Mouse (Mus musculus) stomach, postnatal 0 days (tissue): Measurements from ENCODE around the gene Bcl2l14. TPM values are rescaled to one million over a fixed set of nuclear protein-coding genes. Genes with fewer than 3 reads are reported as not detected.

Source experiments
- ATAC-seq: fragments of 200-750 bp; cut with Nextera tagmentation; 2 replicates; pipeline ENCODE4 v1.8.0; 2017; ENCODE audit not compliant: low FRiP score, low TSS enrichment
- DNase-seq: peaks from one replicate; pipeline ENCODE4 v3.0.0-alpha.2; 2016; ENCODE audit warnings: low spot score
- H3K27ac ChIP-seq: fragments of 300-500 bp; sonication (generic); replicated peaks from 2 replicates; pipeline ENCODE4 v1.5.1; 2014; ENCODE audit warnings: mild to moderate bottlenecking, control low read depth
- H3K27me3 ChIP-seq: fragments of 300-500 bp; sonication (generic); 2 replicates; pipeline ENCODE4 v1.6.1; 2014; ENCODE audit warnings: low read length; ENCODE audit not compliant: control insufficient read depth, insufficient read depth
- H3K36me3 ChIP-seq: fragments of 300-500 bp; sonication (generic); 2 replicates; pipeline ENCODE4 v1.6.1; 2014; ENCODE audit warnings: low read length, mixed read lengths; ENCODE audit not compliant: control insufficient read depth, insufficient read depth
- H3K4me1 ChIP-seq: fragments of 300-500 bp; sonication (generic); replicated peaks from 2 replicates; pipeline ENCODE4 v1.6.1; 2014; ENCODE audit warnings: antibody characterized with exemption; ENCODE audit not compliant: control insufficient read depth, insufficient read depth
- H3K4me2 ChIP-seq: fragments of 300-500 bp; sonication (generic); replicated peaks from 2 replicates; pipeline ENCODE4 v1.6.1; 2014; ENCODE audit warnings: low read depth, mild to moderate bottlenecking, control low read depth, moderate library complexity
- H3K4me3 ChIP-seq: fragments of 300-500 bp; sonication (generic); 2 replicates; pipeline ENCODE4 v1.5.1; 2014; ENCODE audit warnings: low read depth, low read length, control low read depth
- H3K9ac ChIP-seq: fragments of 300-500 bp; sonication (generic); 2 replicates; pipeline ENCODE4 v1.6.1; 2014; ENCODE audit warnings: mild to moderate bottlenecking, low read length, control low read depth, mixed read lengths
- H3K9me3 ChIP-seq: fragments of 300-500 bp; sonication (generic); 2 replicates; pipeline ENCODE4 v1.6.1; 2016; ENCODE audit warnings: low read length; ENCODE audit not compliant: control insufficient read depth
- CTCF ChIP-seq: IDR thresholded peaks from 2 replicates; pipeline ENCODE4 v1.5.1; 2016; ENCODE audit warnings: antibody characterized with exemption, low read depth, mild to moderate bottlenecking, moderate library complexity
- EP300 ChIP-seq: optimal IDR thresholded peaks from 2 replicates; pipeline ENCODE3; 2016; ENCODE audit warnings: antibody characterized with exemption
- WGBS: fragments of 180-500 bp; shearing (Covaris S2); extraction: QIAGEN DNeasy Blood & Tissue Kit; methylation state at CpG from one replicate; pipeline ENCODE4 v1.1.7; 2014; 5-methylcytosine and 5-hydroxymethylcytosine counted together
- polyA plus RNA-seq: library from polyadenylated mRNA; unstranded; fragments of >200 nt; fragmentation: Nextera tagmentation; extraction: Ambion mirVana; gene quantifications from 2 replicates; pipeline ENCODE4 v1.2.1, GENCODE M21; 2015

Gene Bcl2l14
- polyA plus RNA-seq, 1 experiment from 2014 or later = 27.4 TPM

GRCm38 (mm10) chr6:134364644-134365043 lies 31.5 kb upstream of the Bcl2l14 start:
- no peak overlapping the region for H3K4me3 ChIP-seq
- no peak overlapping the region for H3K4me2 ChIP-seq
- H3K4me1 ChIP-seq = no peaks in the 10 kb centered on the region
- DNase-seq (no peak), ATAC-seq (no peak)
- H3K27ac ChIP-seq = no peak overlapping the region
- H3K27me3 ChIP-seq = no peaks in the 10 kb centered on the region
- H3K9me3 ChIP-seq = no peaks in the 10 kb centered on the region
- WGBS = 51% methylated on average over 6 of the region's 6 CpGs
- TF ChIP-seq CTCF = no peak
- TF ChIP-seq EP300 = no peak
- H3K36me3 ChIP-seq = no peaks in the 10 kb centered on the region
- H3K9ac ChIP-seq = no peak overlapping the region

DNA sequence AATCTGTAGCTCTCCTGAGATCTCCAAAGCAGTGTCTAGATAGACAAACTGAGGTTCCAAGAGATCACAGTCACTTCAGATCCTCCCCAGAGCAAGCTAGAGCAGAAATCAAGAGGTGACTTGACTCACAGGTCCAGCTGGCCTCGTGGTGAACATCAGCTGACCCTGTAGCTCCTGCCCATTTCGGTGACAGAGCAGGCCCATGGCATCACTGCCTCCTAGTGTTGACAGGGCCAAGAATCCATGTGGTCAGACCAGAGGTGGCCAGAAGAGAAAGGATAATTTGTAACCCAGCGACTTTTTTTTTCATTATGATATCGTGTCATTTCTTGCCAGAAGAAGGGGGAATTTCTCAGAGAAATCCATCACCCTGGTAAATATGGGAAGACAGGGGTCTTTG lies 30.2 kb upstream of the Bcl2l14 start:
- WGBS = 57% methylated on average over 4 of the region's 4 CpGs
- no peaks in the 10 kb centered on the region for H3K27me3 ChIP-seq
- TF ChIP-seq EP300 (no peak), CTCF (peak; percentile 66)

GRCm38 (mm10) chr6:134366366-134367351 lies 29.5 kb upstream of the Bcl2l14 start:
- H3K9me3 ChIP-seq = no peaks in the 10 kb centered on the region
- no peaks in the 10 kb centered on the region for H3K27me3 ChIP-seq
- DNase-seq = no peak
- H3K4me2 ChIP-seq = no peak overlapping the region
- H3K27ac ChIP-seq = no peak overlapping the region
- ATAC-seq = no peak
- no peak overlapping the region for H3K4me3 ChIP-seq
- no peaks in the 10 kb centered on the region for H3K4me1 ChIP-seq
- TF ChIP-seq CTCF (no peak), EP300 (no peak)
- 61% methylated on average over 10 of the region's 10 CpGs for WGBS
- H3K36me3 ChIP-seq = no peaks in the 10 kb centered on the region
- H3K9ac ChIP-seq = no peak overlapping the region

More for the DNA sequence above, 30.2 kb upstream of the Bcl2l14 start:
- H3K27ac ChIP-seq = no peak overlapping the region
- no peaks in the 10 kb centered on the region for H3K4me1 ChIP-seq
- no peaks in the 10 kb centered on the region for H3K9me3 ChIP-seq
- H3K9ac ChIP-seq = no peak overlapping the region
- DNase-seq = peak; percentile 33
- H3K4me3 ChIP-seq = no peak overlapping the region
- H3K4me2 ChIP-seq = no peak overlapping the region
- no peak; the same call in 1 of the 2 replicates for ATAC-seq
- no peaks in the 10 kb centered on the region for H3K36me3 ChIP-seq

GRCm38 (mm10) chr6:134367366-134368281 lies 28.5 kb upstream of the Bcl2l14 start:
- TF ChIP-seq CTCF = no peak
- TF ChIP-seq EP300 = no peak
- no peaks in the 10 kb centered on the region for H3K4me1 ChIP-seq
- DNase-seq (no peak), ATAC-seq (no peak)
- no peak overlapping the region for H3K27ac ChIP-seq
- no peaks in the 10 kb centered on the region for H3K36me3 ChIP-seq
- no peaks in the 10 kb centered on the region for H3K9me3 ChIP-seq
- H3K9ac ChIP-seq = no peak overlapping the region
- H3K4me2 ChIP-seq = no peak overlapping the region
- no peak overlapping the region for H3K4me3 ChIP-seq
- H3K27me3 ChIP-seq = no peaks in the 10 kb centered on the region
- WGBS = 63% methylated on average over 12 of the region's 12 CpGs

- WGBS = 56% methylated on average over 2 of the region's 2 CpGs
- ATAC-seq (no peak), DNase-seq (no peak)
- Histone ChIP-seq H3K27me3 (no peaks in the 10 kb centered on the region), H3K4me3 (no peak overlapping the region), H3K9me3 (no peaks in the 10 kb centered on the region), H3K9ac (no peak overlapping the region), H3K4me2 (no peak overlapping the region), H3K27ac (no peak overlapping the region), H3K4me1 (no peaks in the 10 kb centered on the region), H3K36me3 (no peaks in the 10 kb centered on the region)
- TF ChIP-seq EP300 (no peak), CTCF (no peak)
Measured at GRCm38 (mm10) chr6:134372946-134373345, 23.2 kb upstream of the Bcl2l14 start.
